Mouse (Mus musculus): Measurements from ENCODE around the gene Sema4d. TPM values are rescaled to one million over a fixed set of nuclear protein-coding genes. Genes with fewer than 3 reads are reported as not detected.
"Not testable (repeated sequence)": the region's sequence is repeated elsewhere in the genome, so short reads cannot be mapped to it uniquely, and the experiment has no call there.

Gene Sema4d
- polyA plus RNA-seq, 1 experiment from 2014 or later: 24.6 TPM

DNA sequence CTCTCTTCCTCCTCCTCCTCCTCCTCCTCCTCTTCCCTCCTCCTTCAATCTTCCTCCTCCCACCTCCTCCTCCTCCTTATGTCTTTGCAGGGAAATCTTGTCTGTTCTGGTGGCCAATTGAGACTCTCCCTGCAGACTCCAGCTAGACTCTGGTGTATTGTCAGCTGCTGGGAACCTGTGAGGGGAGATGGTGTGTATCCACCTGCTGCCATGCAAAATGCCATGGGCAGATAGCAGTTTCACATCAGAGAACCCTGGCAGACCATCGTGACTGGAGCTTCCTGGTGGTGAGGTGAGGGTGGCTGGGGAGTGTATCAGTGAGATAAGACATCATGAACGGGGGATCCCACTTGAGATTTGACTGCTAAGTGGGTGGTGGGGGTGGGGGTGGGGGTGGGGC lies 41.0 kb upstream of the Sema4d start:
- Histone ChIP-seq H3K9me3 (ENCODE audit: control insufficient read depth, low read length) (no peaks in the 10 kb centered on the region), H3K4me1 (replicated peaks; ENCODE audit: control insufficient read depth, insufficient read depth, low read length) (no peaks in the 10 kb centered on the region), H3K9ac (replicated peaks; ENCODE audit: low read depth, low read length) (no peak overlapping the region), H3K4me2 (ENCODE audit: low read length) (no peak overlapping the region), H3K4me3 (replicated peaks; ENCODE audit: low read length) (no peak overlapping the region), H3K27ac (ENCODE audit: low read length) (no peak overlapping the region), H3K36me3 (ENCODE audit: control insufficient read depth, insufficient read depth) (no peaks in the 10 kb centered on the region), H3K27me3 (replicated peaks; ENCODE audit: control insufficient read depth, insufficient read depth, low read length) (peaks cover 7% of the 10 kb centered on the region)
- WGBS: 73% methylated on average over 2 of the region's 2 CpGs
- ATAC-seq: no peak

DNA sequence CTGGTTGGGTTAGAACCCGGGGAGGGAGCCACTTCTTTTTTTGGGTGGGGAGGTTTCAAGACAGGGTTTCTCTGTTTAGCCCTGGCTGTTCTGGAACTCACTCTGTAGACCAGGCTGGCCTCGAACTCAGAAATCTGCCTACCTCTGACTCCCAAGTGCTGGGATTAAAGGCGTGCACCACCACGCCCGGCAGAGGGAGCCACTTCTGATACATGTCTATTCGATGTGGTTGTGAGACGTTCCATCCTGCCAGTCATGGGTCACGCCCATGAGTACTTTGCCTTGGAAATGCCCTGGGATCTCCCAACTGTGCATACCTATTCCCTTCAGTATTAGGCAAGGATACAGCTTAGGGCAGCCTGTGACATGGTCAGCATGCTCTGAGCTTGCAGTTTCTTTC lies 40.5 kb upstream of the Sema4d start:
- not testable (repeated sequence) for H3K4me2 ChIP-seq (ENCODE audit: low read length); H3K4me1 ChIP-seq (replicated peaks; ENCODE audit: control insufficient read depth, insufficient read depth, low read length); H3K27ac ChIP-seq (ENCODE audit: low read length); H3K27me3 ChIP-seq (replicated peaks; ENCODE audit: control insufficient read depth, insufficient read depth, low read length); H3K4me3 ChIP-seq (replicated peaks; ENCODE audit: low read length); H3K9me3 ChIP-seq (ENCODE audit: control insufficient read depth, low read length); H3K9ac ChIP-seq (replicated peaks; ENCODE audit: low read depth, low read length); H3K36me3 ChIP-seq (ENCODE audit: control insufficient read depth, insufficient read depth); ATAC-seq
- 77% methylated on average over 8 of the region's 8 CpGs for WGBS

DNA sequence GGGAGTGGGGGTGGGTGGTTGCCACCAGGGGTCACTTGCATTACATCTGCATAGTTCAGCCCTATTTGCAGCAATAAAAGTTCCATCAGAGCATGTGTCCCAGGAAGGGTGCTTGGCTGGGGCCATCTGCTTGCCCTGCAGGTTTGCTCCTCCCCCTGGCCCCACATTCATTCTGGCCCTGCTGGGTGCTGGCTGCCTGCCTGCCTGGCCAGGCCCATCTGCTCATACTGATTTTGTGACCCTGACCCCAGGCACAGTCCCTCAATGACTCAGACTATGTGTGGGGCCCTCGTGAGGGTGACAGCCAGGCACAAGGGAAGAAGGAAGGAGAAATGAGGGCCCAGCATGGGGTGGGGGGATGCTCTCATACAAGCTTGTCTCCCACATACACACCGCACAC lies 40.1 kb upstream of the Sema4d start:
- Histone ChIP-seq H3K36me3 (ENCODE audit: control insufficient read depth, insufficient read depth) (no peaks in the 10 kb centered on the region), H3K27me3 (replicated peaks; ENCODE audit: control insufficient read depth, insufficient read depth, low read length) (no peaks in the 10 kb centered on the region; the same call in 1 of the 2 replicates), H3K4me3 (replicated peaks; ENCODE audit: low read length) (no peak overlapping the region), H3K9ac (replicated peaks; ENCODE audit: low read depth, low read length) (no peak overlapping the region), H3K4me1 (replicated peaks; ENCODE audit: control insufficient read depth, insufficient read depth, low read length) (no peaks in the 10 kb centered on the region), H3K4me2 (ENCODE audit: low read length) (no peak overlapping the region), H3K9me3 (ENCODE audit: control insufficient read depth, low read length) (no peaks in the 10 kb centered on the region), H3K27ac (ENCODE audit: low read length) (no peak overlapping the region)
- no peak for ATAC-seq
- WGBS: 54% methylated on average over 2 of the region's 2 CpGs

DNA sequence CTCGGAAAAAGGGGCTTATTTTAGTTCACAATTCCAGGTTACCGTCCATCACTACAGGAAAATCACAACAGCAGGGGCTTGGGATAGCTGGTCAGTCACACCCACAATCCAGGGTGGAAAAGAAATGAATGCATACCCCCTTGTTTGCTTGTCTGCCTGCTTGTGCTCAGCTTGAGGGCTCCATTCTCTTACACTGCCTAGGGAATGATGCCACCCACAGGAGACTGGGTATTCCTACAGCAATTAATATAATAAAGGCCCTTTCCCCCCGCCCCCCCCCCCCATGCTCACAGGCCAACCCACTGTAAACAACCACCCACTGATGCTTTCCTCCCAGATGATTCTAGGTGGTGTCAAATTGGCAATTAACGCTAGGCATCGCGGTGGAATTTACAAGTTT lies 38.9 kb upstream of the Sema4d start:
- Histone ChIP-seq H3K9me3 (ENCODE audit: control insufficient read depth, low read length) (no peaks in the 10 kb centered on the region), H3K27me3 (replicated peaks; ENCODE audit: control insufficient read depth, insufficient read depth, low read length) (no peaks in the 10 kb centered on the region), H3K4me2 (ENCODE audit: low read length) (no peak overlapping the region), H3K36me3 (ENCODE audit: control insufficient read depth, insufficient read depth) (no peaks in the 10 kb centered on the region), H3K4me1 (replicated peaks; ENCODE audit: control insufficient read depth, insufficient read depth, low read length) (no peaks in the 10 kb centered on the region), H3K9ac (replicated peaks; ENCODE audit: low read depth, low read length) (no peak overlapping the region), H3K4me3 (replicated peaks; ENCODE audit: low read length) (no peak overlapping the region), H3K27ac (ENCODE audit: low read length) (no peak overlapping the region)
- ATAC-seq: no peak
- WGBS: 84% methylated on average over 6 of the region's 6 CpGs

DNA sequence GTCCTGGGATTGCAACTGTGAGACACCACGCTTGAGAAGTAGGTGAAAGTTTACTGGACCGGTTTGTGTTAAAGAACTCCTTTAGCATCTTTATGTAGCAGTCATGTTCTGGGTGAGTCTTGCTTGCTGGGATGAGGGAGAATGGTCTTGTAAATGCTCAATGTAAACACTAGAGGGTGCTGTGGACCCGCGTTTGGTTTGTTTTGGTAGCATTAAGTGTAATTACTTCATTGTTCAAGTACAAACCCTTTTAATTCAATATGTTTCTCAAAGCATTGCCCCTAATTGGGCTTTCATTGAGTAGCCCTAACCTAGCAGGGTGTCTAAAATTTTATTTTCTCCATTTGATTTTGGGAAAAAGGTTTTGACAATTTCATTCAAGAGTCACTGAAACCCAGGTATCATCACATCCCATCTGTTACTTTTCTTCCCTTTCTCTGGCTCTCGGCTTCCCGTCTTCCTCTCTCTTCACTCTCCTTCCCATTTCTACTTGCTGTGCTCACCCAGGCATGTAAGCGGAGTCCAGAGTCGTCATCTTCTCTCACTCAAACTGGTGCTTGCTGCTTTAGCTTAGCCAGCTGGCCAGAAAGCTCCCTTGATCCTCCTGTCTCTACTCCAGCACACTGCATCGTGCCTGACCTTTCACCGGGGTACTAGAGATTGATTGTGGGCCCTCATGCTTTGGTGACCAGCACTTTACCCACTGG lies 37.4 kb upstream of the Sema4d start:
- no peaks in the 10 kb centered on the region for H3K4me1 ChIP-seq (replicated peaks; ENCODE audit: control insufficient read depth, insufficient read depth, low read length)
- H3K27ac ChIP-seq (ENCODE audit: low read length): no peak overlapping the region
- H3K9ac ChIP-seq (replicated peaks; ENCODE audit: low read depth, low read length): no peak overlapping the region
- H3K9me3 ChIP-seq (ENCODE audit: control insufficient read depth, low read length): no peaks in the 10 kb centered on the region
- 28% methylated on average over 10 of the region's 10 CpGs for WGBS
- no peak overlapping the region for H3K4me3 ChIP-seq (replicated peaks; ENCODE audit: low read length)
- H3K27me3 ChIP-seq (replicated peaks; ENCODE audit: control insufficient read depth, insufficient read depth, low read length): no peaks in the 10 kb centered on the region
- no peak overlapping the region for H3K4me2 ChIP-seq (ENCODE audit: low read length)
- H3K36me3 ChIP-seq (ENCODE audit: control insufficient read depth, insufficient read depth): no peaks in the 10 kb centered on the region
- ATAC-seq: no peak; the same call in 1 of the 2 replicates

DNA sequence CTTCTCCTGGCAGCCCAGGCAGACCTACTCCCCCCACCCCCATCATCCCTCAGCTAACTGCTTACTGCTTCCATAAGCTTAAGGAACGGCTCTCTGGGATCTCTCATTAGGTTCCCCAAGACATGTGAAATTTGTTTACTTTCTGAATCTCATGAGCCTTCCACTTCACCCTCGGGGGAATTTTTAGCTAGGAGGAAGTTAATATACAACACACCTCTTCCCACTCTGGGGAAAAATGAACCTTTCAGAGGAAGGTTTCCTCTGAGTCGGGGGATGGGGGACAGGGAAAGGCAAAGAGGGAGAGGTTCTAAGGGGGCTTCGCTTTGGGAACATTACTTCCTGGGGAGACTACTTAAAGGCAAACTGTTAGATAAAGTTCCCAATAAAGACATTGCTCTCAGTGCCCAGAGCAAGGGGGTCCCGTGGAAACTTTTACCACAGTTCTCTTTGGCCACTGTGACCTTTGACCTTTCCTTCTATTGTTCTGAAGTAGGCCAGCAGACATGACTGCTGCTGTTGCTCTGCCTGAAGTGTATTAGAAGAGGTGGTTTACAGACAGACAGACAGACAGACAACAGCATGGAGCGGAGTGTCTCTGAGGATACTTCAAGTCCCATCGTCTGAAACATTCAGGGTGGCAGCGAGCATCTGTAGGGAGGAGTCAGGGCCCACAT lies 30.4 kb upstream of the Sema4d start:
- no peaks in the 10 kb centered on the region for H3K9me3 ChIP-seq (ENCODE audit: control insufficient read depth, low read length)
- 51% methylated on average over 8 of the region's 8 CpGs for WGBS
- no peaks in the 10 kb centered on the region; the same call in 1 of the 2 replicates for H3K4me1 ChIP-seq (replicated peaks; ENCODE audit: control insufficient read depth, insufficient read depth, low read length)
- H3K36me3 ChIP-seq (ENCODE audit: control insufficient read depth, insufficient read depth): no peaks in the 10 kb centered on the region
- no peaks in the 10 kb centered on the region for H3K27me3 ChIP-seq (replicated peaks; ENCODE audit: control insufficient read depth, insufficient read depth, low read length)
- H3K4me3 ChIP-seq (replicated peaks; ENCODE audit: low read length): no peak overlapping the region
- H3K27ac ChIP-seq (ENCODE audit: low read length): no peak overlapping the region
- H3K4me2 ChIP-seq (ENCODE audit: low read length): no peak overlapping the region
- ATAC-seq: no peak
- H3K9ac ChIP-seq (replicated peaks; ENCODE audit: low read depth, low read length): no peak overlapping the region

DNA sequence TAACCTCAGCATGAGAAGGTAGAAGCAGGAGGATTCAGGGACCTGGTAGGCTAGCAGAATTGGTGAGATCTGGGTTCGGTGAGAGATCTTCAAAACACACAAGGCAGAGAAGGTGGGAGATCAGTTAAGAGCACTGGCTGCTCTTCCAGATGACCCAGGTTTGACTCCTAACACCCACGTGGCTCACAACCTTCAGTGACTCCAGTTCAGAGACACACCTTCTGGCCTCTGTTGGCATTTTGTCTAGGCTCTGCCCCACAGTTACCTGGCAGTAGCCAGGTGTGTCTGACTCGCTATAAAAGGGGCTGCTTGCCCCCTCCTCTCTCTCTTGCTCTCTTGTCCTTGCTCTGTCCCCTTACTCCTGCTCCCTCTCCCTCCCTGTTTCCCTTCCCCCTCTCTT lies 28.4 kb upstream of the Sema4d start:
- H3K36me3 ChIP-seq (ENCODE audit: control insufficient read depth, insufficient read depth): no peaks in the 10 kb centered on the region
- no peak for ATAC-seq
- H3K4me3 ChIP-seq (replicated peaks; ENCODE audit: low read length): no peak overlapping the region
- H3K27me3 ChIP-seq (replicated peaks; ENCODE audit: control insufficient read depth, insufficient read depth, low read length): no peaks in the 10 kb centered on the region
- H3K27ac ChIP-seq (ENCODE audit: low read length): no peak overlapping the region
- H3K4me2 ChIP-seq (ENCODE audit: low read length): no peak overlapping the region
- H3K4me1 ChIP-seq (replicated peaks; ENCODE audit: control insufficient read depth, insufficient read depth, low read length): peaks cover 4% of the 10 kb centered on the region
- no peak overlapping the region for H3K9ac ChIP-seq (replicated peaks; ENCODE audit: low read depth, low read length)
- no peaks in the 10 kb centered on the region for H3K9me3 ChIP-seq (ENCODE audit: control insufficient read depth, low read length)
- WGBS: 68% methylated on average over 3 of the region's 3 CpGs

DNA sequence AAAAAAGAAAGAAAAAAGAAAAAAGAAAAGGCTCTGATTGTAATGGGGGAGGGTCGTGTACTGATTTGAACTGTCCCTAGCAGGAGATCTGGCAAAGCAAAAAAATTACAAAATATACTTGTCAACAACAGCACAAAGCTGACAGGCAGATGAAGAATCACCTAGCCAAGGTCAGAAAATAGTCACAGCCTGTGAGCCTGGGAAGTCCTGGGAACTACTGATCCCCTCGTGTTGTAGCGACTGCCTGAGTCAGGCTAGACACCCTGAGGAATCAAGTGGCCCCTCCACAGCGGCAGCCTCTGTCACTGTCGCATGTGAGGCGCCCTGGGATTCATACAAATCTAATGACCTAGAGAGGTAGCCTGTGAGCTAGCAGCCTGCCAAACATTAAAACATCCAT lies 25.8 kb upstream of the Sema4d start:
- Histone ChIP-seq H3K4me3 (replicated peaks; ENCODE audit: low read length) (no peak overlapping the region), H3K36me3 (ENCODE audit: control insufficient read depth, insufficient read depth) (no peaks in the 10 kb centered on the region), H3K4me2 (ENCODE audit: low read length) (no peak overlapping the region), H3K27me3 (replicated peaks; ENCODE audit: control insufficient read depth, insufficient read depth, low read length) (no peaks in the 10 kb centered on the region), H3K4me1 (replicated peaks; ENCODE audit: control insufficient read depth, insufficient read depth, low read length) (peaks cover 11% of the 10 kb centered on the region), H3K9ac (replicated peaks; ENCODE audit: low read depth, low read length) (no peak overlapping the region), H3K27ac (ENCODE audit: low read length) (no peak overlapping the region), H3K9me3 (ENCODE audit: control insufficient read depth, low read length) (no peaks in the 10 kb centered on the region)
- WGBS: 80% methylated on average over 6 of the region's 6 CpGs
- no peak for ATAC-seq

DNA sequence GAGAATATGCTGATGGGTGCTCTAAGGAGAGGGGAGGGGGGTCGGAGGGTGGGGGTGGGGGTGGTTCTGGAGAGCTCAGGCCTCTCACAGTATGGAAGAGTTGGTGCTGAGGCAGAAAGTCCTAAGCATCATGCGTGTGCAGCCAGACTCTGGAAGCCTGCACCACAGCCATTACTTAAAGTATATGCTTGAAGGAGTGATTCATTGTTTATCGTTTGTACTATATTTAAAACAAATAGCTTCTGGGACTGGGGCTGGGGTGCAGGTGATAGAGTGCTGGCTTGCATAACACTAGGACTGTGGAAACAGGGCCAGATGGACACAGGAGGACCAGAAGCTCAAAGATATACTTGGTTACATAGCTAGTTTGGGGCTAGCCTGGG lies 25.4 kb upstream of the Sema4d start:
- WGBS: 81% methylated on average over 3 of the region's 3 CpGs
- Histone ChIP-seq H3K27ac (ENCODE audit: low read length) (no peak overlapping the region), H3K9me3 (ENCODE audit: control insufficient read depth, low read length) (no peaks in the 10 kb centered on the region), H3K27me3 (replicated peaks; ENCODE audit: control insufficient read depth, insufficient read depth, low read length) (no peaks in the 10 kb centered on the region), H3K4me2 (ENCODE audit: low read length) (no peak overlapping the region), H3K36me3 (ENCODE audit: control insufficient read depth, insufficient read depth) (no peaks in the 10 kb centered on the region), H3K4me3 (replicated peaks; ENCODE audit: low read length) (no peak overlapping the region), H3K4me1 (replicated peaks; ENCODE audit: control insufficient read depth, insufficient read depth, low read length) (peaks cover 13% of the 10 kb centered on the region), H3K9ac (replicated peaks; ENCODE audit: low read depth, low read length) (no peak overlapping the region)
- no peak for ATAC-seq

Measured in forebrain, embryonic 16.5 days (tissue).